8 mouse cellular contexts compared by ENCODE assay signal in genomic region chr14:70832042-70832441, GRCm38 (mm10).
A peak's percentile ranks its signal among the peaks of the same experiment; 100 is the strongest.
DNase-seq lines count a peak whose midpoint lies in the region; TF ChIP-seq lines count a peak whose summit lies in the region.

No protein-coding gene starts in this region.

- no peak for TF ChIP-seq EP300 in heart, adult 2 months (IDR thresholded peaks at IDR 0.05; ENCODE audit: insufficient read depth, low read depth, low read length)
- TF ChIP-seq EP300 in MEL (IDR thresholded peaks at IDR 0.05; ENCODE audit: low read depth in 1 of 2, low read length in 2 of 2), result no peak

- H3K4me3 ChIP-seq in heart, adult 2 months, result no peak overlapping the region
- H3K4me3 ChIP-seq in MEL (ENCODE audit: control insufficient read depth in 1 of 2, insufficient read depth in 1 of 2, low read depth in 2 of 2, low read length in 2 of 2), result no peak overlapping the region
- no peak overlapping the region for H3K4me3 ChIP-seq in cortical plate, adult 2 months (ENCODE audit: insufficient read depth, low read length)

- H3K9me3 ChIP-seq in MEL (replicated peaks; ENCODE audit: insufficient read depth, low read length), result no peaks in the 10 kb centered on the region

- no peak for DNase-seq in heart, adult 2 months
- DNase-seq in heart, adult 11 months, result no peak
- peak; percentile 20 for DNase-seq in left cerebral cortex, postnatal 4 days
- no peak for DNase-seq in left cerebral cortex, adult 8-10 months (ENCODE audit: low spot score in 2 of 2)
- peak; percentile 13 for DNase-seq in MEL (ENCODE audit: low read depth, low spot score)
- no peak for DNase-seq in urinary bladder, adult 2 months (ENCODE audit: low spot score)
- no peak for DNase-seq in adrenal gland, postnatal 25 days

- H3K27ac ChIP-seq in heart, adult 2 months, result no peak overlapping the region
- no peak overlapping the region for H3K27ac ChIP-seq in MEL (ENCODE audit: control insufficient read depth, low read depth, low read length)
- H3K27ac ChIP-seq in cortical plate, adult 2 months (ENCODE audit: insufficient read depth, low read length), result no peak overlapping the region

- H3K27me3 ChIP-seq in heart, adult 2 months (ENCODE audit: control insufficient read depth, insufficient read depth, low read length), result no peaks in the 10 kb centered on the region
- no peaks in the 10 kb centered on the region; a peak in 1 of 4 replicates for H3K27me3 ChIP-seq in MEL (ENCODE audit: control insufficient read depth in 1 of 2, insufficient read depth in 2 of 2, low read length in 2 of 2)

- H3K36me3 ChIP-seq in heart, adult 2 months (ENCODE audit: control insufficient read depth, insufficient read depth, low read length), result no peaks in the 10 kb centered on the region
- H3K36me3 ChIP-seq in MEL (ENCODE audit: control insufficient read depth in 1 of 2, insufficient read depth in 2 of 2, low read length in 2 of 2), result no peaks in the 10 kb centered on the region

- intact Hi-C loops in heart, adult 2 months (cut with DNase I), result no loop called here
- intact Hi-C loops in left cerebral cortex, postnatal 4 days (cut with DNase I), result no loop called here

- H3K4me1 ChIP-seq in heart, adult 2 months (ENCODE audit: control insufficient read depth, insufficient read depth, low read length), result no peaks in the 10 kb centered on the region
- no peaks in the 10 kb centered on the region for H3K4me1 ChIP-seq in MEL (ENCODE audit: control insufficient read depth in 1 of 2, insufficient read depth in 2 of 2, low read length in 2 of 2)
- no peaks in the 10 kb centered on the region for H3K4me1 ChIP-seq in cortical plate, adult 2 months (ENCODE audit: control insufficient read depth, insufficient read depth, low read length)

- no peak overlapping the region for H3K9ac ChIP-seq in heart, adult 2 months (ENCODE audit: low read depth, low read length)
- no peak overlapping the region for H3K9ac ChIP-seq in MEL (ENCODE audit: control insufficient read depth, low read depth, low read length, poor library complexity, severe bottlenecking)

- no peak for TF ChIP-seq POLR2A in heart, adult 2 months (IDR thresholded peaks at IDR 0.05; ENCODE audit: insufficient read depth, low read depth, low read length)
- no peak for TF ChIP-seq POLR2A in MEL (IDR thresholded peaks at IDR 0.05; ENCODE audit: control insufficient read depth in 1 of 2, insufficient read depth in 1 of 2, low read depth in 1 of 2, low read length in 2 of 2, poor library complexity in 1 of 2)
- no peak for TF ChIP-seq POLR2A in cortical plate, adult 2 months (IDR thresholded peaks at IDR 0.05; ENCODE audit: extremely low read depth, insufficient read depth, low read length)

- WGBS in heart, adult 2 months, result 64% methylated on average over 3 of the region's 3 CpGs

- TF ChIP-seq RAD21 in MEL (IDR thresholded peaks at IDR 0.05; ENCODE audit: low read depth, low read length), result peak; percentile 54

- peak; percentile 54 for TF ChIP-seq CTCF in heart, adult 2 months (IDR thresholded peaks at IDR 0.05)
- TF ChIP-seq CTCF in MEL (IDR thresholded peaks at IDR 0.05 in 2 of 3, conservative IDR thresholded peaks at IDR 0.05 in 1 of 3; ENCODE audit: control insufficient read depth in 1 of 3, insufficient read depth in 1 of 3, low read depth in 2 of 3, low read length in 3 of 3, poor library complexity in 1 of 3, severe bottlenecking in 1 of 3), result peak; percentile 21 to 48 (median 47); a peak in 5 of 6 replicates
- peak; percentile 46 for TF ChIP-seq CTCF in cortical plate, adult 2 months (IDR thresholded peaks at IDR 0.05; ENCODE audit: extremely low read depth, insufficient read depth, low read length)

- no peaks in the 10 kb centered on the region for H3K79me2 ChIP-seq in heart, adult 2 months (replicated peaks; ENCODE audit: control insufficient read depth, insufficient read depth, low read length)
- no peaks in the 10 kb centered on the region for H3K79me2 ChIP-seq in MEL (ENCODE audit: control insufficient read depth, insufficient read depth, low read length, poor library complexity)

TF ChIP-seq in MEL, 35 proteins besides CTCF, POLR2A, EP300 and RAD21:
- TF ChIP-seq MYB (IDR thresholded peaks at IDR 0.05; ENCODE audit: low read depth, low read length) (no peak), ZNF384 (IDR thresholded peaks at IDR 0.05; ENCODE audit: low read depth, low read length) (no peak), MAFK (IDR thresholded peaks at IDR 0.05; ENCODE audit: borderline replicate concordance, low read depth, low read length) (no peak), GATA1 (IDR thresholded peaks at IDR 0.05; ENCODE audit: low read depth, low read length) (no peak), ETS1 (IDR thresholded peaks at IDR 0.05; ENCODE audit: low read depth, low read length) (no peak), SMC3 (IDR thresholded peaks at IDR 0.05; ENCODE audit: low read depth, low read length) (peak; percentile 51), ZC3H11A (IDR thresholded peaks at IDR 0.05; ENCODE audit: low read depth, low read length) (peak; percentile 22), GABPA (IDR thresholded peaks at IDR 0.05; ENCODE audit: low read depth, low read length) (no peak), USF1 (IDR thresholded peaks at IDR 0.05; ENCODE audit: low read depth, low read length) (no peak), ELF1 (IDR thresholded peaks at IDR 0.05; ENCODE audit: low read depth, low read length) (no peak), POLR2AphosphoS2 (IDR thresholded peaks at IDR 0.05; ENCODE audit: low read length) (no peak)
TF ChIP-seq in MEL: peak in this region for 2.

Comparison
In these comparisons a context has a peak if more than half of its experiments do, and no peak if none do; other contexts are left out.
1. DNase-seq: peak in left cerebral cortex, postnatal 4 days (single experiment) and MEL (single experiment); none in heart, adult 2 months (0 of 2), heart, adult 11 months (single experiment), left cerebral cortex, adult 8-10 months (0 of 2), urinary bladder, adult 2 months (single experiment) and adrenal gland, postnatal 25 days (single experiment).
2. Peak in every context shown above with its lines, with median percentiles within 50 percentile points of each other: CTCF ChIP-seq.